Mouse (Mus musculus): ENCODE measurements around the gene Ipo13. TPM values are rescaled to one million over a fixed set of nuclear protein-coding genes. Genes with fewer than 3 reads are reported as not detected.
A peak's percentile ranks its signal among the peaks of the same experiment; 100 is the strongest.

Gene Ipo13
- polyA plus RNA-seq, 1 experiment from 2014 or later, result 33.4 TPM

DNA sequence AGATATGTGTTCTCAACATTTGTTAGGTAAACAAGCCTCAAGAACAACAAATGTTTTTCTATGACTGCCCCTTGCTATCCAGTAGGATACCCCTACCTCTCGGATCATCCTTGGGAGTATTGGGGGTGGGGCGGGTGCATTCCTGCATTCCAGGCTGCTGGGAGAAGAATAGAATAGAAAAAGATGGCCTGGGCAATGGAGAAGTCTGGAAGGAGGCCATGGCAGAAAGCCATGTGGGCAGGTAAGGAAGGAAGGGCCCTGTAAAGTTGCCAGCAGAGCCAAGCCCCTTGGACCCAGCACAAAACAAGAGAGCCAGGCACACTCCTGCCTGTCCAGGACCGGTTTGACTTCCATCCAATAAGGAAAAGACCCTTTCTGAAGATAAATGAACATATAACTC lies 1.4 kb downstream of the Ipo13 start:
- Histone ChIP-seq H3K36me3 (peaks cover 5% of the 10 kb centered on the region), H3K9me3 (replicated peaks) (no peaks in the 10 kb centered on the region), H3K9ac (peak overlapping the region; percentile 63; the same call in 1 of the 2 replicates), H3K4me3 (peak overlapping the region; percentile 74), H3K4me2 (peak overlapping the region; percentile 88), H3K27ac (no peak overlapping the region), H3K4me1 (replicated peaks) (peaks cover 63% of the 10 kb centered on the region), H3K27me3 (no peaks in the 10 kb centered on the region)
- ATAC-seq (replicated peaks; ENCODE audit: insufficient number of reproducible peaks, insufficient read depth, low FRiP score, low read depth), result no peak
- 49% methylated on average over 3 of the region's 3 CpGs for WGBS

DNA sequence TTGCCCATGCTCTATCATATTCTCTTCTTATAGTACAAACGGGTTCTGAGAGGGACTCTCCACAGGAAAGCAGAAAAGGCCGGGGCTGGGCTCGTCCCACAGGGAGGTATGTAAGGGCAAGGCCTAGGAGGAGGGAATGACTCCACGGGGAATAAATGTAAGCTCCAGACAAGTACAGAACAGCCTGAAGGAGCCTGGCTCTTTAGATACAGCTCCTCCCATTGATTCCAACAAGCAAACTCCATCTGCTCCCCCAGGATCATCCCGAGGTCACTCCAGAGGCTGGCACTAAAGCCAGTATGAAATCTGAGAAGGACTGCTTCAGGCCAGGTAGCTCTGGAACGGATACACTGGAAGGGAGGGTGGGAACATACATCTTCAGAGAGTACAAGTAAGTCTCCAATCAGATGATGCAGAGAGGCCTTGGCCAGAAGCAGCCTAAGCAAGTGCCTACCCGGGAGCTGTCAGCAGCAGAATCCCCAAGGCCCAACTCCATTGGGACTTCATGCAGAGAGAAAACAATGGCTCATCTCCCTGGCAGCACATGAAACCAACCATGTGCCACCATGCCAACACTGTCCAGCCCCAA lies 2.0 kb downstream of the Ipo13 start:
- Histone ChIP-seq H3K27me3 (no peaks in the 10 kb centered on the region), H3K9ac (no peak overlapping the region), H3K4me3 (peak overlapping the region; percentile 74), H3K4me1 (replicated peaks) (peaks cover 60% of the 10 kb centered on the region), H3K27ac (no peak overlapping the region), H3K9me3 (replicated peaks) (no peaks in the 10 kb centered on the region), H3K36me3 (peaks cover 5% of the 10 kb centered on the region), H3K4me2 (peak overlapping the region; percentile 88)
- WGBS, result 59% methylated on average over 7 of the region's 7 CpGs
- ATAC-seq (replicated peaks; ENCODE audit: insufficient number of reproducible peaks, insufficient read depth, low FRiP score, low read depth), result no peak

DNA sequence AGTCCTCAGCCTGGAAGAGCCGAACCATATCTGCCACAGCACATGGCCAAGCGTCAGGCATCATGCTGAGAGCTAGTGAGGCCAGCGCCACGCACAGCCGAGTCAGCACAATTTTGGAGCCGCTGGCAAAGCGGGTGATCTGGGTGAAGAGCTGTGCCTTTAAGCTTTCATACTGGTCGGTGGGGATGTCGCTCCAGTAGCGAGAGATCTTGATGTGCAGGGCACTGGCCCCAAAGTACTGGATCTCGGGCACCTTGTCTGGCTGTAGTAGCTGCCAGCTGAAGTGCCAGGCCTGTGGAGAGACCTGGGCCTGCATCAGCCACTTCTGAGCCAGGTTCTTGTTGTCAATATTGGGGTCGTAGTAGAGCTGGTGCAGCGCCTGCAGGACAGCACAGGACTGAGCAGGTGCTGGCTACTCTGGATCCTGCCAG lies 2.7 kb downstream of the Ipo13 start:
- peaks cover 53% of the 10 kb centered on the region for H3K4me1 ChIP-seq (replicated peaks)
- no peaks in the 10 kb centered on the region for H3K9me3 ChIP-seq (replicated peaks)
- 93% methylated on average over 13 of the region's 13 CpGs for WGBS
- peaks cover 5% of the 10 kb centered on the region for H3K36me3 ChIP-seq
- no peak overlapping the region for H3K27ac ChIP-seq
- no peak overlapping the region for H3K4me3 ChIP-seq
- no peak for ATAC-seq (replicated peaks; ENCODE audit: insufficient number of reproducible peaks, insufficient read depth, low FRiP score, low read depth)
- no peaks in the 10 kb centered on the region for H3K27me3 ChIP-seq
- H3K9ac ChIP-seq, result no peak overlapping the region
- H3K4me2 ChIP-seq, result no peak overlapping the region

DNA sequence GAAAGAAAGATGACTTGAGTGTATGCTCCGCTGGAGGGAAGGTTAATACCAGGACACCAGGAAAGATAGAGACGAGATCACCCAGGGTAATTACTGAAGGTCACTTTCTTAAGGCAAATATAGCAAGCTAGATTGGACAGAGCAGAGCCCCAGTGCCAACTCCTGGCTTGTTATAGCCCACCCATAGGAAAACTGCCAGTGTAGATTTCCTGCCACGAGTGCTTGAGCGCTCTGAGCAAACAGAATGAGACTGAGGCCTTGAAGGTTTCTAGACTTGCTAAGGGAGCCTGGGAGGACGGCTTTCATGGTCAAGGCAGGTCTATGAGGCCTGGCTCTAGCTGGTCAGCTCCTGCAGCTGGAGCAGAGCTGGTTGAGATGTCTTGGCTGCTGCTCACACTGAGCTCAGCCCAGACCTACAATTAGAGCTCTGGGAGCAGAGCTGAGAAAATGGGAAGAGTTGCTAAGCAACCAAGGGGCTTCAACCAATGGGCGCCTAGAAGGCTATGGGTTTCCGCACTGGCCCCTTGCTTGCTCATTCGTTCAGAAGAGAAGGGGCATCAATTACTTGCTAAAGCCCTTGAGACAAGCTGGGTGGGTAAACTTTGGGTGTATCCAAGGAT lies 5.9 kb downstream of the Ipo13 start:
- Histone ChIP-seq H3K9ac (no peak overlapping the region), H3K27ac (no peak overlapping the region), H3K4me3 (no peak overlapping the region), H3K27me3 (no peaks in the 10 kb centered on the region), H3K36me3 (peaks cover 13% of the 10 kb centered on the region), H3K4me1 (replicated peaks) (peaks cover 41% of the 10 kb centered on the region), H3K4me2 (no peak overlapping the region), H3K9me3 (replicated peaks) (no peaks in the 10 kb centered on the region)
- no peak for ATAC-seq (replicated peaks; ENCODE audit: insufficient number of reproducible peaks, insufficient read depth, low FRiP score, low read depth)
- WGBS, result 75% methylated on average over 8 of the region's 8 CpGs

DNA sequence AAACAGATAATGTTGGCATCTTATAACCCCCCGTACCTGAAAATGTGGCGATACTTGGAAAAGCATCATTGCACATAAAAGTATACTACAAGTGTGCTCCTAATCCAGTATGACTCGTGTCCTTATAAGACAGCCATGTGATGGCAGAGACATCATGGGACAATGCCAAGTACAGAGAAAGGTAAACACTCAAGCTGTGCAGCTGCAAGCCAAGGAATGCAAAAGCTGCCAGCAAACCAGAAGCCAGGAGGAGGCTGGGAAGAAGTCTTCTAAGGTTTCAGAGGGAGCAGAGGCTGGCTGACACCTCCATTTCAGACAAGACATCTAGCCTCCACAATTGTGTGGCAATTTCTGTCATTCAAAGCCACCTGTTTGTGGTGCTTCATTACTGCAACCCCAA lies 8.6 kb downstream of the Ipo13 start:
- ATAC-seq (replicated peaks; ENCODE audit: insufficient number of reproducible peaks, insufficient read depth, low FRiP score, low read depth), result no peak
- H3K9me3 ChIP-seq (replicated peaks), result no peaks in the 10 kb centered on the region
- WGBS, result 84% methylated on average over 3 of the region's 3 CpGs
- H3K27me3 ChIP-seq, result no peaks in the 10 kb centered on the region
- H3K27ac ChIP-seq, result no peak overlapping the region
- no peak overlapping the region for H3K4me3 ChIP-seq
- H3K36me3 ChIP-seq, result peaks cover 35% of the 10 kb centered on the region
- H3K9ac ChIP-seq, result no peak overlapping the region
- peaks cover 23% of the 10 kb centered on the region for H3K4me1 ChIP-seq (replicated peaks)
- no peak overlapping the region for H3K4me2 ChIP-seq

DNA sequence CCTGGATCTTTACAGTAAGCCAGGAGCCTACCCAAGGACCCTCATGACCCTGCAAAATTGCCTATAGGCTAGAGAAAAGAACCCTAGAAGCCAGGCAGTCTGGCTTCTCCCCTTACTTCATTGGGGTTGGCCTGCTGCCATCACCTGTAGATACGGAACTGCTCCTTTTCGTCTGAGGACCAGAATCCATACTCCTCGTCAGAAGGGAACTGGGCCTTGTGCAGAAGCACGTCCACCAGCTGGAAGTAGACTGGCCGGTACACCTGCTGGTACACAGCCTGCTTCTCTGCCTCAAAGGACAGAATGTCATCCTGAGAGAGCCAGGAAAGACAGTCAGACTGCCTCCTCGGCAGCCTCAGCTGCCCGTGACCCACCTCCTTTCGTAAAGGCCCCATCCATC lies 10.0 kb downstream of the Ipo13 start:
- peaks cover 50% of the 10 kb centered on the region for H3K36me3 ChIP-seq

DNA sequence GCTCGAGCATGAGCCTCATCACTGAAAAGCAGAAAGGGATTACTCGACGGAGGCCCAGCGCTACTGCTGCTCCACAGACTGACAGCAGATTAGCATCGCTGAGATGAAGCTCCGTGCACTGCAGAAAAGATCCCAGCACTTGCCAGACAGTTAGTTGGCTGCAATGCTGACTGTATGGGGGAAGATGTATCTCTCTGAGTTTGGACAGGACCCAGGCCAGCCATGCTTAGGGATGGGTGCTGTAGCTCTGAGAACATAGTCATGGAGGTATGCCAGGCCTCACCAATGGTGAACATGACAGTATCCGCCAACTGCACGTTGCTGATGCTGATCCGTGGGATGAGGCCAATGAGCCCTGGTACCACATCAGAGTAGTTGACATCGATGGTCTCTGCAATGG lies 10.7 kb downstream of the Ipo13 start:
- Histone ChIP-seq H3K4me1 (replicated peaks) (peaks cover 13% of the 10 kb centered on the region), H3K27me3 (no peaks in the 10 kb centered on the region), H3K27ac (no peak overlapping the region), H3K4me3 (no peak overlapping the region), H3K9me3 (replicated peaks) (no peaks in the 10 kb centered on the region), H3K9ac (no peak overlapping the region), H3K4me2 (no peak overlapping the region), H3K36me3 (peaks cover 56% of the 10 kb centered on the region)
- WGBS, result 87% methylated on average over 10 of the region's 10 CpGs
- ATAC-seq (replicated peaks; ENCODE audit: insufficient number of reproducible peaks, insufficient read depth, low FRiP score, low read depth), result no peak

More for the DNA sequence above, 10.0 kb downstream of the Ipo13 start:
- no peak overlapping the region for H3K4me3 ChIP-seq
- ATAC-seq (replicated peaks; ENCODE audit: insufficient number of reproducible peaks, insufficient read depth, low FRiP score, low read depth), result no peak
- no peaks in the 10 kb centered on the region for H3K27me3 ChIP-seq
- H3K27ac ChIP-seq, result no peak overlapping the region
- H3K9ac ChIP-seq, result no peak overlapping the region
- H3K4me1 ChIP-seq (replicated peaks), result peaks cover 19% of the 10 kb centered on the region
- WGBS, result 80% methylated on average over 8 of the region's 8 CpGs
- H3K9me3 ChIP-seq (replicated peaks), result no peaks in the 10 kb centered on the region
- no peak overlapping the region for H3K4me2 ChIP-seq

DNA sequence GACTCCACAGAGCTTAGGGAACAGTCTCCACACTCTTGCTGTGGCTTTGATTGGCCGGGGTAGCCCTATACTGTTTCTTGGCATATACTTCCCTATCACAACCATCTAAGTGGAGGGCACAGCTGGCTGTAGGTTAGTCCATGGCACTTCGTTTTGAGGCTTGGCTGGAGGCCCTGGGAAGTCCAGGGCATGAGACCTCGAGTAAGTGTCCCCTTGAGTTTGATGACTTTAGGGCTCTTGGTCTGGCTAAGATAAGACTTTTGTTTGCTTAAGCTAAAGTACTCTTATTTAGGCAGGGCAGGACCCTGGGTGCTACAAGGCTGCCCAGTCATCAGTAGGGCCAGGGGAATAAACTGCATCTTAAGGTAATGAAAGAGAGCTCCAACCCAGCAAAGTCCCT lies 16.7 kb downstream of the Ipo13 start:
- no peak overlapping the region for H3K27ac ChIP-seq
- no peak overlapping the region for H3K9ac ChIP-seq
- H3K9me3 ChIP-seq (replicated peaks), result no peaks in the 10 kb centered on the region
- H3K36me3 ChIP-seq, result peaks cover 71% of the 10 kb centered on the region
- ATAC-seq (replicated peaks; ENCODE audit: insufficient number of reproducible peaks, insufficient read depth, low FRiP score, low read depth), result no peak
- H3K4me1 ChIP-seq (replicated peaks), result no peaks in the 10 kb centered on the region
- WGBS, result 70% methylated on average over 3 of the region's 3 CpGs
- H3K27me3 ChIP-seq, result no peaks in the 10 kb centered on the region
- no peak overlapping the region for H3K4me2 ChIP-seq
- H3K4me3 ChIP-seq, result no peak overlapping the region

DNA sequence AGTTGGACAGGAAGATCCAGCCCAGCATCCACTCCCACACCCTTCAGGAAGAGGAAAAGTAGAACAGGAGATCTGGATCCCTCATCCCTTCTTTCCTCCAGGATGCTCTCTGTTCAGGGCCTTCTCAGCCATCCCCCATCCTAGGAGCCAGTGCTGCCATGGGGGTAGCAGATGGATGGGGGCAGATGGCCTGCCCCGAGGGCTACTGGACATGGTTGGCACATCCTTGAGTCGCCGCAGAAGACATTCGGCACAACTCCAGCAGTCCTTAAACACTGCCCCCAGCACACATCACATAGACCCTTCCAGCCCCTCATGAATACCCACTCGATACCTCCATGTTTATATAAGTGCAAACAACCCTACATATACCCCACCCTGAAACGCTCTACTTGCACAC lies 18.8 kb downstream of the Ipo13 start:
- H3K9ac ChIP-seq, result no peak overlapping the region
- no peak overlapping the region for H3K27ac ChIP-seq
- no peak for ATAC-seq (replicated peaks; ENCODE audit: insufficient number of reproducible peaks, insufficient read depth, low FRiP score, low read depth)
- WGBS, result 96% methylated on average over 6 of the region's 6 CpGs
- no peaks in the 10 kb centered on the region for H3K27me3 ChIP-seq
- H3K36me3 ChIP-seq, result peaks cover 50% of the 10 kb centered on the region
- H3K9me3 ChIP-seq (replicated peaks), result no peaks in the 10 kb centered on the region
- no peak overlapping the region for H3K4me2 ChIP-seq
- no peak overlapping the region for H3K4me3 ChIP-seq
- peaks cover 8% of the 10 kb centered on the region for H3K4me1 ChIP-seq (replicated peaks)

DNA sequence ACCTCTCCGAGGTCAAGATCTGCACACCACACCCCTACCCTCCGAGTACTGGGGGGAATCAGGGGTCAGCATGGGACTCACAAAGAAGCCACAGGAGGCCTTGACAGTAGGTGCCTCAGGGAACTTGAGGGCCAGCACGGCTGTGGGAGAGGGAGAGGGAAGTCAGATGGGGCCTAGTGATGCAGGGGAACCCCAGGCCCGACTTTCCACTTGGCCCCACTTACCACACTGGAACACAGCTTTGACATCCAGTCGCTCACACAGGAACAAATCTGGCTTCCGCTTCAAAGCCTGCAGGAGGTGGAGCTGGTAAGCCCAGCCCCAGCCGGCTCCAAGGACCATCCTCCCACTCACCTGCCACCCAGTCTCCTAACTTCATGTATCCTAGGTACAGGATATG lies 19.5 kb downstream of the Ipo13 start:
- Histone ChIP-seq H3K36me3 (peaks cover 43% of the 10 kb centered on the region), H3K4me1 (replicated peaks) (peaks cover 12% of the 10 kb centered on the region), H3K9ac (no peak overlapping the region), H3K9me3 (replicated peaks) (no peaks in the 10 kb centered on the region), H3K27ac (no peak overlapping the region), H3K4me3 (no peak overlapping the region), H3K4me2 (no peak overlapping the region), H3K27me3 (no peaks in the 10 kb centered on the region)
- 80% methylated on average over 7 of the region's 7 CpGs for WGBS
- ATAC-seq (replicated peaks; ENCODE audit: insufficient number of reproducible peaks, insufficient read depth, low FRiP score, low read depth), result no peak

DNA sequence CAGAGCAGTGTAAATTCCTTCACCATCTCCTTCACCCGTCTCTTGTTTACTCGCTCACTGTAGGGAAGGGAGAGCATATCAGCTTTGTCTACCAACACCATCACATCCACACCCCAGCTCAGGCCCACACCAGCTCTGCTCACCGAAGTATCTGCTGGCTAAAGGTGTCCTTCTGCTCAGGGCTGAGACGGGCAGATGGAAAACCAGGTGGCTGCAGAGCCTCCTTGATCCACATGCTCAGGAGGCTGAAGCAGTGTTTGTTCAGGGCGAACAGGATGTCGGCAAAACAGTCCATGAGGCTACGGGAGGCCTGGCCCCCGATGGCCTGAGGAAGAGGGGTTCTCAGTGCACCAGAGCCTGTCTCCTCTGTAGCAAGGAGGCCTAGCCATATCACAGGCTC lies 20.2 kb downstream of the Ipo13 start:
- H3K9me3 ChIP-seq (replicated peaks), result no peaks in the 10 kb centered on the region
- H3K27me3 ChIP-seq, result no peaks in the 10 kb centered on the region
- no peak overlapping the region for H3K27ac ChIP-seq
- no peak for ATAC-seq (replicated peaks; ENCODE audit: insufficient number of reproducible peaks, insufficient read depth, low FRiP score, low read depth)
- H3K4me3 ChIP-seq, result no peak overlapping the region
- H3K9ac ChIP-seq, result no peak overlapping the region
- peaks cover 12% of the 10 kb centered on the region for H3K4me1 ChIP-seq (replicated peaks)
- 85% methylated on average over 8 of the region's 8 CpGs for WGBS
- peaks cover 41% of the 10 kb centered on the region for H3K36me3 ChIP-seq
- no peak overlapping the region for H3K4me2 ChIP-seq

DNA sequence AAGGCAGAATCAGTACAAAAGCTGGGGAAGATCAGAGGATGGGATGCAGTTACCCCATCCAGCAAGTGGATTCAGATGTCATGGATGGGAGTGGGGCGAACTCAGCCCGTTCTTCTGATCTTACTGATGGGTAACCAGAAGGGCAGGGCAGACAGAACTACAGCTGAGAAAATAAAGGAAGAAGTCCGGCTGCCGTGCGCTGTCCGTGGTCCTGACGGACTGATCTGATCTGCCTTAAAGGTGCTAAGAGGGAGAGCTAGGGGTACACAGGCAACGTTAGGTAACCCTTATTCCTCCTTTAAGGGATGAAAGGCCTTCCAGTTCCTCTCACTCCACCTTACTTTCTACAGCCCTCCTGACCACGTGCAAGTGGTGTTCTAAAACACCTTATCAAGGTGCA lies 21.4 kb downstream of the Ipo13 start:
- Histone ChIP-seq H3K36me3 (peaks cover 29% of the 10 kb centered on the region), H3K9ac (no peak overlapping the region), H3K9me3 (replicated peaks) (no peaks in the 10 kb centered on the region), H3K4me1 (replicated peaks) (peaks cover 12% of the 10 kb centered on the region), H3K4me2 (no peak overlapping the region), H3K27me3 (no peaks in the 10 kb centered on the region), H3K27ac (no peak overlapping the region), H3K4me3 (no peak overlapping the region)
- WGBS, result 17% methylated on average over 9 of the region's 9 CpGs
- ATAC-seq (replicated peaks; ENCODE audit: insufficient number of reproducible peaks, insufficient read depth, low FRiP score, low read depth), result no peak
